Mouse (Mus musculus) E14TG2a.4 (cell line): Measurements from ENCODE around the gene Tmem63a.

ENCODE experiments used
- CTCF ChIP-seq: conservative IDR thresholded peaks from 2 replicates; pipeline ENCODE4 v1.5.1; 2014; ENCODE audit warnings: low read length
- POU5F1 ChIP-seq: IDR thresholded peaks from 2 replicates; pipeline ENCODE4 v1.6.1; 2014; ENCODE audit warnings: low read length, borderline replicate concordance

DNA sequence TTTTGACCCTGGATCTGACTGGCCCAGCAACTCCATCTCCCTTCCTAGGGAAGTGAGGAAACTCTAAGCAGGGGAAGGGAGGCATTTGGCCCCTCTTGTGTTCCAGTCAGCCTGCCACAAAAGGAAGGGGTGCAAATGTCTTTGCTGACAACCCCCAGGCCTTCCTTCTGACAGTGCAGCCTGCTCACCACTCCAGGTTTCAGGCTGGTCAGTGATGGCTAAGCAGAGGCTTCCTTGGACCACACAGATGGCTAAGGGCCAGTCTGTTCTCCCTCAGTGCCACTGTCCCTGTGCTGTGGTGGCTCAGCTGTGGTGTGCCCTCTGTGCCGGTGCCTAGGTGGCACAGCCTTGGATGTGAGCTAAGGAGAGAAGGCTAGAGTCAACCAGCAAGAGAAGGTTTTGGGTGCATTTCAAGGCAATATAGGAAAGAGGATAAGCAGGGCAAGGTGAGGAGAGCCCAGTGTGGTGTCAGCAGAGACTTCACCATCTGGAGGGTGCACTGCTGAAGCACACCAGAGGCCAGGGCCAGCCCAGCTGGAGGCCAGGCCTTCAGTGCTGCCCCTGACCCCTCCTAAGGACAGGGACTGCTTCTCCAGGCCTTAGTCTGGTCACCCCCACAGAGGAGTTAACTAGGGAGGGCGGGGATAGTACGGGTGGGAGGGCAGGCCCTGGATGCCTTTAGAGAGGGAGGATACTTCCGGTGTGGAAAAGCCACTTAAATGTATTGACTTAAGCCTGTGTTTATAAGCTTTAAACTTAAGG, 68.2 kb downstream of the Tmem63a start:
- no peak for TF ChIP-seq CTCF
- TF ChIP-seq POU5F1, result no peak
